Mouse (Mus musculus): ENCODE results near the gene Cdkn3. TPM values are rescaled to one million over a fixed set of nuclear protein-coding genes. Genes with fewer than 3 reads are reported as not detected.
A peak's percentile ranks its signal among the peaks of the same experiment; 100 is the strongest.
"Not testable (repeated sequence)": the region's sequence is repeated elsewhere in the genome, so short reads cannot be mapped to it uniquely, and the experiment has no call there.

Cdkn3 gene
- polyA plus RNA-seq, 1 experiment = 2.2 TPM

- no peak overlapping the region for H3K4me3 ChIP-seq (replicated peaks)
- peaks cover 20% of the 10 kb centered on the region for H3K4me1 ChIP-seq
- peaks cover 30% of the 10 kb centered on the region for H3K36me3 ChIP-seq (replicated peaks; ENCODE audit: low read length)
- no peaks in the 10 kb centered on the region for H3K27me3 ChIP-seq (replicated peaks)
- no peaks in the 10 kb centered on the region for H3K9me3 ChIP-seq
- TF ChIP-seq GATA1 (IDR thresholded peaks at IDR 0.05; ENCODE audit: borderline replicate concordance, low read length) (no peak), FLI1 (IDR thresholded peaks at IDR 0.05; ENCODE audit: low read length) (no peak)
Measured at GRCm38 (mm10) chr14:46800684-46801345, 40.5 kb downstream of the Cdkn3 start.

GRCm38 (mm10) chr14:46803259-46803658 is 42.9 kb downstream of the Cdkn3 start:
- H3K4me1 ChIP-seq = peaks cover 27% of the 10 kb centered on the region
- H3K4me3 ChIP-seq (replicated peaks) = no peak overlapping the region
- no peaks in the 10 kb centered on the region for H3K27me3 ChIP-seq (replicated peaks)
- H3K9me3 ChIP-seq = no peaks in the 10 kb centered on the region
- TF ChIP-seq FLI1 (IDR thresholded peaks at IDR 0.05; ENCODE audit: low read length) (no peak), GATA1 (IDR thresholded peaks at IDR 0.05; ENCODE audit: borderline replicate concordance, low read length) (no peak)
- H3K36me3 ChIP-seq (replicated peaks; ENCODE audit: low read length) = peaks cover 46% of the 10 kb centered on the region

DNA sequence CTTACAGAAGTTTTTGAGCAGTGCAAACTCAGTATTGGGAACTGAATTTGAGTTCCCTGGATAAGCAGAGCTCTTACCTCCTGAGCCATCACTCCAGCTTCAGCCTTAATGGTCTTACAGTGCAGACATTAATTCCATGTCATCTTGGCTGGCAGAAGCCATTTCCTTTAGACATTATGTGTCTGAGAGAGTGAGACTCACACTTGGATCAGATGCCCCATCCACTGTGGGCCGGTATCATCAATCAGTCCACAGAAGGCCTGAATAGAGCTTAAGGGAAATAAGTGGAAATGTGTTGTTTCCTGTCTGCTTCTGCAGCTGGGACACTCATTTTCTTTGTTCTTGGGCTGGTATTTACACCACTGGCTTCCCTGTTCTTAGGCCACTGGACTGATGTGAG is 43.5 kb downstream of the Cdkn3 start:
- Histone ChIP-seq H3K9me3 (no peaks in the 10 kb centered on the region), H3K4me1 (peaks cover 29% of the 10 kb centered on the region), H3K27me3 (replicated peaks) (no peaks in the 10 kb centered on the region), H3K4me3 (replicated peaks) (no peak overlapping the region), H3K36me3 (replicated peaks; ENCODE audit: low read length) (peaks cover 51% of the 10 kb centered on the region)
- TF ChIP-seq FLI1 (IDR thresholded peaks at IDR 0.05; ENCODE audit: low read length) (no peak), GATA1 (IDR thresholded peaks at IDR 0.05; ENCODE audit: borderline replicate concordance, low read length) (no peak)

- Histone ChIP-seq H3K4me1 (peaks cover 28% of the 10 kb centered on the region), H3K27me3 (replicated peaks) (no peaks in the 10 kb centered on the region), H3K36me3 (replicated peaks; ENCODE audit: low read length) (peaks cover 65% of the 10 kb centered on the region), H3K4me3 (replicated peaks) (no peak overlapping the region), H3K9me3 (no peaks in the 10 kb centered on the region)
- TF ChIP-seq GATA1 (IDR thresholded peaks at IDR 0.05; ENCODE audit: borderline replicate concordance, low read length) (no peak), FLI1 (IDR thresholded peaks at IDR 0.05; ENCODE audit: low read length) (no peak)
Measured at GRCm38 (mm10) chr14:46806186-46806585, 45.8 kb downstream of the Cdkn3 start.

GRCm38 (mm10) chr14:46807927-46808326 is 47.6 kb downstream of the Cdkn3 start:
- no peak for TF ChIP-seq FLI1 (IDR thresholded peaks at IDR 0.05; ENCODE audit: low read length)
- no peak for TF ChIP-seq GATA1 (IDR thresholded peaks at IDR 0.05; ENCODE audit: borderline replicate concordance, low read length)
- Histone ChIP-seq H3K36me3 (replicated peaks; ENCODE audit: low read length) (peaks cover 77% of the 10 kb centered on the region), H3K27me3 (replicated peaks) (no peaks in the 10 kb centered on the region), H3K4me3 (replicated peaks) (no peak overlapping the region), H3K9me3 (no peaks in the 10 kb centered on the region), H3K4me1 (peaks cover 22% of the 10 kb centered on the region)

DNA sequence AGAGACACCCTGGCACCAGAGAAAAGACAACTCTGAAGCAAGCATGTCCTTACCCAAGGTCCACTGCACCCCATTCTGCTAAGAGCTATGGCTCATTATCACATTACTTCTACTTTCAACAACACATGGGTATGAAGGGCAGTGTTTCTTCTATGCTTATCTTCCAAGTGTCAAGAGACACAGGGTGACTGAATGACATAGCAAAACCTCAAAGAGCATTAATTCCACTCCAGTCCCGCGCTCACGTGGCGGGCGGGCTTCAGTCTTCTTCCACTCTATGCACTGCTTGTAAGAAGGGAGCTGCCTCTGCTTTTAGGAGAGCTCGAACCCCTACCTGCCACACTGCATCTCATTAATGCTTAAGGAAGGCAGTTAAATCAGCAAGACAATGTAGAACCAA is 55.3 kb downstream of the Cdkn3 start:
- H3K9me3 ChIP-seq = no peaks in the 10 kb centered on the region
- peaks cover 61% of the 10 kb centered on the region for H3K36me3 ChIP-seq (replicated peaks; ENCODE audit: low read length)
- peaks cover 42% of the 10 kb centered on the region for H3K4me1 ChIP-seq
- TF ChIP-seq GATA1 (IDR thresholded peaks at IDR 0.05; ENCODE audit: borderline replicate concordance, low read length) (no peak), FLI1 (IDR thresholded peaks at IDR 0.05; ENCODE audit: low read length) (no peak)
- no peaks in the 10 kb centered on the region for H3K27me3 ChIP-seq (replicated peaks)
- H3K4me3 ChIP-seq (replicated peaks) = peak overlapping the region; percentile 6

GRCm38 (mm10) chr14:46816916-46817622 is 56.7 kb downstream of the Cdkn3 start:
- no peaks in the 10 kb centered on the region for H3K27me3 ChIP-seq (replicated peaks)
- H3K4me1 ChIP-seq = peaks cover 50% of the 10 kb centered on the region
- no peak for TF ChIP-seq FLI1 (IDR thresholded peaks at IDR 0.05; ENCODE audit: low read length)
- H3K9me3 ChIP-seq = no peaks in the 10 kb centered on the region
- no peak overlapping the region for H3K4me3 ChIP-seq (replicated peaks)
- H3K36me3 ChIP-seq (replicated peaks; ENCODE audit: low read length) = peaks cover 48% of the 10 kb centered on the region

DNA sequence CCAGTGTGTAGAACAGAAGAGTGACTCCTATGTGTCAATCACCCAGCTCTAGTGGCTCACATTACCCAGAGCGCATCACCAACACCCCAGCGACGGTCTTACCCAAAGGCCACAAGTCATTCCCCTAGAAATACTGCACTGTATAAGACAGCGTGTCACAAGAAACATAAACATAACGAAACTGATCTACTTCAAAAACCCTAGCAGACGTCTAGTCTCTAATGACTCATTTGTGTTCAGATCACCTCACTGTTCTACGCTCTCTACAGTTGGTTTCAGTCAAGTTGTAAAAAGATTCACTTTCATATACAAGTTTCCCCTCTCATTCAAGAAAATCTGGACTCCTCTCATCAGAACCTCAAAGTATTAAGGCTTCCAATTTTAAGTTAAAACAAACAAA is 58.4 kb downstream of the Cdkn3 start:
- Histone ChIP-seq H3K27me3 (replicated peaks) (no peaks in the 10 kb centered on the region), H3K4me1 (peaks cover 54% of the 10 kb centered on the region), H3K9me3 (no peaks in the 10 kb centered on the region), H3K4me3 (replicated peaks) (no peak overlapping the region), H3K36me3 (replicated peaks; ENCODE audit: low read length) (peaks cover 33% of the 10 kb centered on the region)
- TF ChIP-seq GATA1 (IDR thresholded peaks at IDR 0.05; ENCODE audit: borderline replicate concordance, low read length) (no peak), FLI1 (IDR thresholded peaks at IDR 0.05; ENCODE audit: low read length) (no peak)

- peaks cover 54% of the 10 kb centered on the region for H3K4me1 ChIP-seq
Measured at GRCm38 (mm10) chr14:46819961-46820360, 59.6 kb downstream of the Cdkn3 start.

More at GRCm38 (mm10) chr14:46819961-46820360, 59.6 kb downstream of the Cdkn3 start:
- not testable (repeated sequence) for H3K9me3 ChIP-seq; H3K27me3 ChIP-seq (replicated peaks); H3K4me3 ChIP-seq (replicated peaks)
- peaks cover 22% of the 10 kb centered on the region for H3K36me3 ChIP-seq (replicated peaks; ENCODE audit: low read length)

Other genes with a start within 250 kb of the Cdkn3 start
- gene Cnih1, start 27.9 kb downstream of the Cdkn3 start, polyA plus RNA-seq (2012; ENCODE audit: insufficient read depth, low replicate concordance) = 61.4 and 90.6 TPM in 2 replicates
- 0.55 TPM in 1 of 2 replicates, not detected in the other for gene Gmfb, start 61.7 kb downstream of the Cdkn3 start, polyA plus RNA-seq (2012; ENCODE audit: insufficient read depth, low replicate concordance)
- gene Cgrrf1, start 71.6 kb downstream of the Cdkn3 start, polyA plus RNA-seq (2012; ENCODE audit: insufficient read depth, low replicate concordance) = 8.3 and 14.0 TPM in 2 replicates
- gene Samd4, start 122.3 kb downstream of the Cdkn3 start, polyA plus RNA-seq (2012; ENCODE audit: insufficient read depth, low replicate concordance) = 0.02 TPM in 1 of 2 replicates, not detected in the other